Mouse (Mus musculus) gastrocnemius, postnatal 36 days (tissue): ENCODE measurements around the gene Adarb1. TPM values are rescaled to one million over a fixed set of nuclear protein-coding genes. Genes with fewer than 3 reads are reported as not detected.
A peak's percentile ranks its signal among the peaks of the same experiment; 100 is the strongest.
"Not testable (repeated sequence)": the region's sequence is repeated elsewhere in the genome, so short reads cannot be mapped to it uniquely, and the experiment has no call there.

Experiments used
- DNase-seq, 2 experiments: peaks; one replicate each; pipeline ENCODE4 v3.0.0; 2022
- intact Hi-C: fragments of 180-260 bp; cut with DNase I; formaldehyde crosslinking; loops from one replicate; pipeline ENCODE4 v1.15.1; 2025
- total RNA-seq, 2 experiments: library from RNA; stranded (reverse); gene quantifications; 2 replicates each; pipeline ENCODE4 v1.2.3; 2021

Gene Adarb1
- total RNA-seq, 2 experiments from 2014 or later = 5.9 to 10.7 TPM

DNA sequence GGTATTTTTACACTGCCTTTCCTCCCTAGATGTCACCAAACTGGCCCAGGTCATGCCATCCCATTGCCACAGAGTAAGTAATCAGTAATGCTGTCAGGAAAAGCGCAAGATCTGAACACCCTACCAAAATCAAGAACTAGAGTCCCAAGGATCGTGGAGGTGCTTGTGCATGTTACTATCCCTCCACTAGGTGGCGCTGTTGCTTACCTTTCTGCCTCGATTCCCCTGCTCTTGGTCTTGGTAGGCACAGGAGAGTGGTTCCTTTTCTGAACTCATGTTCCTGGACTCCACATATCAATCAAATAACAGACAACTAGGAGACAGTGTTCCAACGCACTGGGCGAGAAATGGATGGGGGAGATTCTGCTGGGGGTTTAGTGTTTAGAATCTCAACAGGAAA is 135.2 kb downstream of the Adarb1 start:
- DNase-seq = peak; percentile 39 to 70
- intact Hi-C loops = loop anchor here (2.0 kb wide), 1 partner anchor 70 kb away; no protein-coding TSS in a partner anchor

DNA sequence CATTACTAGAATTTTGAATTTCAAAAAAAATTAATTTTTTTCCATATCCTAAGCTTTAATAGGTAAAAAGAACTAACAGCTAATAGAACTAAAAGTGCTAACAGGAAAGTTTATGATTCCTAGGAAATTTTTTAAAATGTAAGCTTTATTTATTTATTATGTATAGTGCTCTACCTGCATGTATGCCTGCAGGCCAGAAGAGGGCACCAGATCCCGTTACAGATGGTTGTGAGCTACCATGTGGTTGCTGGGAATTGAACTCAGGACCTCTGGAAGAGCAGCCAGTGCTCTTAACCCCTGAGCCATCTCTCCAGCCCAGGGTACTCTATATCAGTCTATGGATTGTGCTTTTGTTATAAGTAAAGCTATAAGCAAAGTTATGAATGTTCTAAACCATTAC is 136.0 kb downstream of the Adarb1 start:
- DNase-seq = not testable (repeated sequence)
- intact Hi-C loops = loop anchor here (2.0 kb wide), 1 partner anchor 71 kb away; no protein-coding TSS in a partner anchor

DNA sequence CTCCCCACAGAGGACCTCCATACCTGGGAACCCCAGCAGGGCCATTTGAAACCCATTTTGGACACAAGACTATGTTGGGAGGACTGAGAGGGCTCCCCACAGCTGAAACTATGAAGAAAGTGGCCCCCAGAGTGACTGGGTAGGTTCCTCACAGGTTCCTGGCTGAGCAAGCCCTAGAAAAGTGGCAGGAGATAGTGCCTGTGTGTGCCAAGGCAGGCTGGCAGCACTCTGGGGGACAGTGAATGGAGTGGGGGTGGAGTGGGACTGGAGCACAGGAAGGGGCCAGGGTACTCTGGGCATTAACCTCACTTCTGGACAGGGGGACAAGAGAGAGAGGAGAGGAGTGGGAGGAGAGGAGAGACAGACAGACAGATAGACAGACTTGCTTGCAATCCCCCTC is 144.3 kb downstream of the Adarb1 start:
- DNase-seq = no peak
- intact Hi-C loops = no loop called here

DNA sequence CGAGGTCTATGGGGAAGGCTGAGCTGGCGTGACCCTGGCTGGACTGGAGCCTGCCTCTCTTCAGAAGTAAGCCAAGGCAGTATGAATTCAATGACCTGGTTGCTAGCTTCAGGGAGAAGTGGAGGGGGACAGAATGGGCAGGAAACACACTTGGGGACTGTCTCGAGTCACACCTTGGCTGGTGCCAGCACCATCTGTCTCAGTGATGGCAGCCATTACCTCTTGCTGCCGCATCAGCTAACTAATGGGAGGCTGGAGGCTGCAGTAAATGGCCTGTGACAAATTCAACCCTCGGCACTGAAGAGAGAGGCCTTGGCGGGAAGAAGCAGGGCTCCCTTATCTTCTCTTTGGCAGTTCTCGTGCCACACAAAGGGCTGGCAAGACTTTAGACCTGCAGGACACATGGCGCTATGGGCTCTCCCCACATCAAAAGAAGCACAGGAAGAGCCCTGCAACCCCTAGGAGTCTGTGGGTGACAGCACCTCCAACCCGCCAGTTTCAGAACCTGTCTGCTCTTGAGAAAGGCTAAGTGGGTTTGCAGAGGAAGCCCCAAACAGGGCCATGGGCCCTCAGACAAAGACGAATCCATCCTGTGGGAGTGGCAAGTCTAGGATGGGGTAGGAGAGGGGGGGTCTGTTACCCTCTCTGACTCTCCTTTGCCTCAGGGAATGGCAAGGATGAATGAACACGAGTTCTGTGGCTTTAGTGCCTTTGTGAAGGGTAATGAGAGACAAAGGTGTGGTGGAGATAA is 144.9 kb downstream of the Adarb1 start:
- intact Hi-C loops = no loop called here
- DNase-seq = no peak

DNA sequence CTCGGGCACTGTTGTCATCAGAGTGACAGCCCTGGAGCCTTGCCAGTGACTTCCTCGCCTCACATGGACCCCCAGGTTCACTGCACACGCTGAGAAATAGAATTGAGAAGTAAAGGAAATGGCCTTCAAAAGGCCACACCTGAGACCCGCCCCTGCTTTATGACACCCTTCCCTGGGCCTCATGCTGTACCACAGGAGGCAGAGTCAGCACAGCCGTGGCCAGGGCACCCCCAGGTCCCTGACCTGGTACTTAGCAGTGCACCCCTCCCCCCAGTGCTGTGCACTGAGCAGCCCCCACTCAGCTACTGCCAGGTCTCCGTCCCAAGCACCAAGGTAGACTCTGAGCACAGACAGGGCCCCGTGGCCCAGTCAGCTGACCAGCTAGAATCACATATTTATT is 148.9 kb downstream of the Adarb1 start:
- DNase-seq = no peak
- intact Hi-C loops = no loop called here

DNA sequence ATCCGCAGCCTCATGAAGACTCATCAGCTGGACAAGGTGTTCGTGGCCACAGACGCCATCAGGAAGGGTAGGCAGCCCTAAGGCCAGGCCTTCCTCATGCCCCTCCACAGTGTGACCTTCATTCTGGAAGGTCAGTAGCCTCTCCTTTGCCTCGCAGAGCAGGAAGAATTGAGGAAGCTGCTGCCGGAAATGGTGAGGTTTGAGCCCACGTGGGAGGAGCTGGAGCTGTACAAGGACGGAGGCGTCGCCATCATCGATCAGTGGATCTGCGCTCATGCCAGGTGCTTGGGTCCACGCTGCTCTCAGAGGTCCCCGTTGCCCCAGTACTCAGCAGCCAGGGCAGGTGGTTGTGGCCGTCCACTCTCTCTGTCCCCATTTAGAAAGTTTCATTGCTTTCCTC is 151.0 kb downstream of the Adarb1 start:
- no peak for DNase-seq
- intact Hi-C loops = no loop called here

DNA sequence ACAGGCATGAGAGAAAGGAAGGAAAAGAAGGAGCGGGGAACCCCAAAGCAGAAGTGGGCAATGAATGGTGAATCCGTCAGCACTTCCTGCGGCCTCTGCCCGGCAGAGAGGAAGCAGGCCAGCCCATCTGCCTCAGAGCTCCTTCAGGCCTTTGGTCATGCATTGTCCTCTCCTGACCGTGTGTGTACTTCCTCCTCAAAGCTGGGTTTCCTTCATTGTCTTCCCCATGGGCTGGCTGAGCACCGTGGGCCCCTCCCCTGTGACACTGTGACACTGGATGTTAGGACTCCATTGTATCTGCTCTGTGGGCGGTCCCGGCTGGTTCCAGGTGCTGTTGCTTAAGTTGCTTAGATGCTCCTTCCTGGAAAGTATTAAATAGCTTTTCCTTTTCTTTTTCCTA is 151.8 kb downstream of the Adarb1 start:
- no peak for DNase-seq
- intact Hi-C loops = no loop called here

DNA sequence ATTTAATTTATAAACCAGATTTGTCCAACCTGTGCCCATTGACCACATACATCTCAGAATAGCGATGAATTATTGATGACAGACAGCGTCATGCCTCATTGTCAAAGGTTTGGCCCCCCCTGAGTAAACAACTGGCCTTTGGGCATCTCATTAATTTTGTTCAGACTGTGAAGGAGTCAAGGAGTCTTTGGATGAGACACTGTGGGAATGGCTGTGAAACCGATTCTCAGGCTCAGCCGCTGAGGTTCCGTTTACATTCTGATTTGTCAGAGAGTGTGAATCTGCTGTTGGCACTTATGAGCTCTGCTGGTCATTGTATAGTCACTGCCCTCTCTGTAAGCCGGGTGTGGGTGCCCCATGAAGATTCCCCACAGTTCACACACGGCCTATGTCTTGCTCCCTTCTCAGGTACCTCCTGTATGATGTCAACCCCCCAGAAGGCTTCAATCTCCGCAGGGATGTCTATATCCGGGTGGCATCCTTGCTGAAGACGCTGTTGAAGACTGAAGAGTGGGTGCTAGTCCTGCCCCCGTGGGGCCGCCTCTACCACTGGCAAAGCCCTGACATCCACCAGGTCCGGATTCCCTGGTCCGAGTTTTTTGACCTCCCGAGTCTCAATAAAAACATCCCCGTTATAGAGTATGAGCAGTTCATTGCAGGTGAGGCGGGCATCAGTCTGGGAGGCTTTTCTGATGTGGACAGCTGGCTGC is 157.7 kb downstream of the Adarb1 start:
- DNase-seq = no peak
- intact Hi-C loops = no loop called here

DNA sequence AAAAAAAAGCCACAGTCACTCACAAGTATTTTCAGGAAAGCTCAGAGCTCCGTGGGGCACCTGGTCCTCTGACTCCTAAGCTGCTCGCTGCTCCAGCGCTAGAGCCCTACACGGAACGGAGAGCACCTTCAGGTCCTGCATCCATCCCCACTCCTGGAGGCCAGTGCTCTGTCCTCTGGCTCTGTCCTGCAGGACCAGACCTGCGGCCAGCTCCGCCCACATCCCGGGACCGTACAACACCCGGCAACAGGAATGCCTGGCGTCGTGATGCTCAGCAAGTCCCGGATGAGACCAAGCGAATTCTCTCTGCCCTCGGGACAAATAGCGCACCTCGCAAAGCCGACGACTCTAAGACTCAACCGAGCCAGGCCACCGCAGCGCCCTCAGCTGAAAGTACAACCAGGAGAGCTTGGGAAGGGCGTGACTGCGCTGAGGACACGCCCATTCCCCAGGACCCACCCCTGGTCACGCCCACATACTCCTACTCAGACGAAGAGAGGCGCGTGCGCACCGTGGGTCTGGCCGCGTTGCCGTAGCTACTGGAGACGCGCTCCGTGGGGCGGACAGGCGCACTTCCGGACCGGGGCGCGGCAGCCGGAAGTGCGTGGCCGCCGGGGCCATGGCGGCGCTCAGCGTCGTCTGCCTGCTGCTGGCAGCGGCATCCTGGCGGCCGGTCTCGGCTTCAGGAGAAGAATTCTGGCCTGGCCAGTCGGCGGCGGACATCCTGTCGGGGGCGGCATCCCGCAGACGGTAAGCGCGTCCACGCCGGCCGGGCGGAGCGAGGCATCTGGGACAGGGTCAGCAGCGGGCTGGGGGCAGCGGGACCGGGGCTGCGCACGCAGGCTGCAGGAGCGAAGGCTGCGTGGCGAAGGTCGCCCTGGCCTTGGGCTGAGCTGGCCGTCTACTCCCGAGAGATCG is 159.1 kb downstream of the Adarb1 start, which contains the start of gene Pofut2:
Pofut2 (plus strand) TSS at position 515 of the 918 bp plus-strand sequence.
- DNase-seq = peak; percentile 90 to 94
- intact Hi-C loops = no loop called here

DNA sequence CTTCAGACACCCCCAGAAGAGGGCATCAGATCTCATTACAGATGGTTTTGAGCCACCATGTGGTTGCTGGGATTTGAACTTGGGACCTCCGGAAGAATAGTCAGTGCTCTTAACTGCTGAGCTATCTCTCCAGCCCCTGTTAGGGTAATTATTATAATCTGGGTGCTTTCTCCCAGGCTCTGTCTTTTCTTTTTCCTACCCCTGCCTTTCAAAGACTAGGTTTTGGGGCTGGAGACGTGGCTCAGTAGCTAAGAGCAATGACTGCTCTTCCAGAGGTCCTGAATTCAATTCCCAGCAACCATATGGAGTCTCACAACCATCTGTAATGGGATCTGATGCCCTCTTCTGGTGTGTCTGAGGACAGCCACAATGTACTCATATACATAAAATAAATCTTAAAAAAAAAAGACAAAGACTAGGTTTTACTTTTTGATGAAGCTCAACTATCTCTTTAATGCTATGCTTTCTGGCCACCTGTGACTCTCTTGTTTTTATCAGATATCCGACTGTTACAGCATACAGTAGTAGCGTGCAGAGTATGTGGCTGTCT is 160.0 kb downstream of the Adarb1 start:
- DNase-seq = no peak

DNA sequence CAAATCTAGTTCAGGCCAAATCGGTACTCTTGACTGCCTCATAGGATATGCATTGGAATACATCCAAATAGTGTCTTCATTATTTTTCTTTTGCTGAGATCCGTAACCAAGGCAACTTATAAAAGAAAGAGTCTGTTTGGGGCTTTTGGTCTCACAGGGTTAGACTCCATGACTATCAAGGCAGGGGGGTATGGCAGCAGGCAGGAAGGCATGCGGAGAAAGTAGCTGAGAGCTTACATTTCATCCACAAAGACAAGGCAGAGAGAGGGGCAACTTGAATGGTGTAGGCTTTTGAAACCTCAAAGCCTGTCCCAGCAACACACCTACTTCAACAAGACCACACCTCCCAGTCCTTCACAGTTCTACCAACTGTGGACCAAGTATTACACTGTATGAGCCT is 162.4 kb downstream of the Adarb1 start:
- intact Hi-C loops = loop anchor here (2.0 kb wide), 1 partner anchor 175 kb away; no protein-coding TSS in a partner anchor
- no peak for DNase-seq

More for the DNA sequence above, 160.0 kb downstream of the Adarb1 start:
- intact Hi-C loops = no loop called here

DNA sequence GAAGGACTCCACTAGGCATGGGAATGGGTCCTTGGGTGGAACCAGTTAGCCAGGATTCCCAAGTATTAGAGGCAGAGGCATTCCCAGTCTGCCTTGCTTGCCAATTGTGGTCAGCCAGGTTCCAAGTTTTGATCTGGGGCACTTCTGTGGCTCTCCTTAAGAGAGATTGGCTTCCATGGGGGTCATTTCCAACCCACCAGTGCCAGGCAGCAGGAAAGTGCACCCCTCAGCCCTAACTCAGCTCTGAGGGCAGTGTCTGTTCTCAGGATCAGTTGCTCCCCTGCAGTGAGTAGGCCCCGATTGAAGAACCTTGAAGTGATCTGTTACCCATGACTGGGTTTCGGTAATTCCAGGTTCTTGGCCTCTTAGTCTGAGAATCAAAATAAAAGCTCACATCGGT is 162.8 kb downstream of the Adarb1 start:
- intact Hi-C loops = loop anchor here (2.0 kb wide), 1 partner anchor 174 kb away; no protein-coding TSS in a partner anchor
- no peak for DNase-seq

DNA sequence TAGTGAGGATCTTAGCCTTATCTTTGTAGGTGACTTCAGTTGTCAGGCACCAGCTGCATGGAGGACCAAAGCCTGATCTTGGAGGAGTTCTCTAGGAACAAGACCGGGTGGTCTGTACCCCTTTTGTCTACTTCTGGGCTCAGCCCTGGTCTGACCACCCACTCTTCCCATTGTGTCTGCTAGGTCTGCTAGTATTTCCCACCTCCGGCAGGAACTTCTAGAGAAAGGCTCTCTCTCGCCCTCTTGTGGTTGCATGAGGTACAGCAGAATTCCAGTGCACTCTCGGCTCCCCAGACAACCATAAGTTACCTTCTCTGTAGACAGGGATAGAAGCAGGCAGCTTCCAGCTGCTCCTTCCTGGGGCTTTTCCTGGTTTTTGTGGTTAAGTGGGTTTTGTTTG is 165.3 kb downstream of the Adarb1 start:
- DNase-seq = peak; percentile 61 to 65
- intact Hi-C loops = loop anchor here (1.0 kb wide), 1 partner anchor 122 kb away; no protein-coding TSS in a partner anchor

DNA sequence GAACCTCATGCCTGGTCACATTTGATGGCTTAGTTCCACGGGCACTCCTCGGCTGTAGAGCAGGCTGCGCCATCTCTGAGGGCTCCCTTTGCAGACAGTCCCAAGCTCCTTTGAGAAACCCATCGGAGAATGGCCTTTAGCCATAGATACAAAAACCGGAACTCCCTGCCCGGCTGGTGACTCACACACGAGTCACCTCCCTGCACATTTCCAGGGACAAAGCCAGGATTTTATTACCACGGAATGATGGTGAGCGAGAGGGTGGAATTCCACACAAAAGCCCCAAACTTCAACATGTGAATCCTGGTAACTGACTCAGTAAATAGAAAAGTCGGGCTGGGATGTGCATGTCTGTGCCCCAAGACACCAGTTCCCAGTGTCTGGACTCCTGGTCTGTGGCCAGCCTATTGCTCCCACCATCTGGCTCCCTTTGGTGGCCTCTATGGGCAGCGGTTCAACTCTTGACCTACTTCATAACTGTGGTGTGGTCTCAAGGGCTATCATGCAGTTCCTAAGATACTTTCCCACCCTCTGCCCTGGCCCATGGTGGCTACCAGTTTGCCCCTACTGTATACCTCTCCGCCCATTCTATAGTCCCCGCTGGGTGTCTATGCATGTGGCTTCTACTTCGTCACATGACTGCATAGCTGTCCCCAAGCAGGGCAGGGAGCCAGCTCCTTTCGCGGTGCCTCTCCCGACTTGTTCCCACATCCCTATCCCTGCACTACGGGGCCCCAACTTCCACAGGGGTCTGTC is 166.1 kb downstream of the Adarb1 start:
- DNase-seq = peak; percentile 31 to 49
- intact Hi-C loops = no loop called here

DNA sequence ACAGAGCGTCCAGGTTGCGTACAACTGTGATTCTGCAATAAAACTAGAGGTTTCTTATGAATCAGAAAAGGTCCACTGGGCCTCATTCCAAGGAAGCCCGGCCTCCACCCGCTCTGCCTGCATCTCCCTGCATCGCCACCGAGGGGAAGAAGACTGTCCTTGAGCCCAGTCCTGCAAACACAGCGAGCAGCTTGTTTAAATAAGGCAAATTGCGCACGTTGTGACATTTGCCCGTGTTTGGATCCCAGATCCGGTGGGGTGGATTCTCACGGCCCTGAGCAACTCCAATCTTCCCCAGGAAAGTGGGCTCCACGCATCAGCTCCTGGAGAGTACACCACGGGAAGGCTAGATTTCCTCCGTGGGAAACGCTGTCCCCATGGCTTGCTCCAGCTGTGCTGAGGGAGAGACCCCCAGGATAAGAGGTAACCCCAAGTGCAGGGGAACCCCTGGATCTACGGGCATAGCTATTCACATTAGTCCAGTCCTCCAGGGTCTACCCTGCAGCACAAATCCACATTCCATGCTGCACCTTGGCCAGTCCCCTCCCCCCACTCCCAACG is 166.8 kb downstream of the Adarb1 start:
- intact Hi-C loops = no loop called here
- no peak for DNase-seq

DNA sequence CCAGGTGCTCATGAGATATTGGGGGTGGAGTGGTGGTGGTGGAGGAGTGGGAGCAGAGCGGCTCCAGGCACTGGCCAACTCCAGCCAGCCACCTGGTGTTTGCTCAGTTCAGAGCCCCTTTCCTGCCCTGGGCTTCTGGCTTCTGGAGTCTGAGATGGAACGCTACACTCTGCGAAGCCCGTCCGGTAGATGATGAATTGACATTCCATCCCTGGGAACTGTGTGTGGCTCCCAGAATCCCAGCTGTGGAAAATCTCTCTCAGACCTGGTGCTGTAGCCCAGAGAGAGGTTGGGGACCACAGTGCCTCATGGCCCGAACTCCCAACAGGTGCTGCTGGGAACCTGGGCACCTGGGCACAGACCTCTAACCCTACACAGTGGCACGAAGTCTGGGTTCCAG is 170.4 kb downstream of the Adarb1 start:
- intact Hi-C loops = no loop called here
- DNase-seq = no peak

DNA sequence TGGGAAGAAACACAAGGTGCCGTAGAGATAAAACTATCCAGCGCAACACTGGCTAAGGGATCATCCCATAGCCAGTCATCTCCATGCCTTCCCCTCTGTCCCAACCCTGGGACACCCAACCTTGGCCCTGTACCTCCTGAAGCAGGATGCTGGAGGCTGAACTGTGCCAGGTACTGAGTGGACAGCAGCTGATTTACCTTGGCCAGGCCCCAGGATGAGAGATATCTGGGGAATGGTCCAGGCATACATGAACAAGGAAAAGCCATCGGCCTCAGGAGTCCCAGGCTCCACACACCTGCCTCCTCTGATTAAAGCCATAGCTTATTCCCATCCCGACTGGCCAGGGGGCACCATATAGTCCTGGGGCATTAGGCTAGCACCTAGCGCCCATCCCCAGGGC is 171.0 kb downstream of the Adarb1 start:
- no peak for DNase-seq
- intact Hi-C loops = no loop called here

DNA sequence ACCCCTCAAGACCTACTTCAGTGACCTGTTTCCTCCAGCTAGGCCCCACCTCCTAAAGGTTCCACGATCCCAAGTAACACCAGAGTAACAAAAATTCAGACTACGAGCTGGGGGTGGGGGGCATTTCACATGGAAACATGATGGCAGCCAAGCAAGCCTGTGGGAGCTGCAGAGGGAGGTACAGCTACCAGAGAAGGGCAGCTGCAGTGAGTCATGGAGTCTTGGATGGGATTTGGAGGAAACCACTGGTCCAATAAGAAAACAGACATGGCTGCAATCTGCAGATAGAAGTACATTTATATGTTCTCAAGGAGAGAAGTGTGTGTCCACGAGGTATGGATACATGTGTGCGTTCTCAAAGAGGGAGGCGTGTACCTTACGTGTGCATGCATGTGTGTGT is 173.3 kb downstream of the Adarb1 start:
- no peak for DNase-seq
- intact Hi-C loops = no loop called here

DNA sequence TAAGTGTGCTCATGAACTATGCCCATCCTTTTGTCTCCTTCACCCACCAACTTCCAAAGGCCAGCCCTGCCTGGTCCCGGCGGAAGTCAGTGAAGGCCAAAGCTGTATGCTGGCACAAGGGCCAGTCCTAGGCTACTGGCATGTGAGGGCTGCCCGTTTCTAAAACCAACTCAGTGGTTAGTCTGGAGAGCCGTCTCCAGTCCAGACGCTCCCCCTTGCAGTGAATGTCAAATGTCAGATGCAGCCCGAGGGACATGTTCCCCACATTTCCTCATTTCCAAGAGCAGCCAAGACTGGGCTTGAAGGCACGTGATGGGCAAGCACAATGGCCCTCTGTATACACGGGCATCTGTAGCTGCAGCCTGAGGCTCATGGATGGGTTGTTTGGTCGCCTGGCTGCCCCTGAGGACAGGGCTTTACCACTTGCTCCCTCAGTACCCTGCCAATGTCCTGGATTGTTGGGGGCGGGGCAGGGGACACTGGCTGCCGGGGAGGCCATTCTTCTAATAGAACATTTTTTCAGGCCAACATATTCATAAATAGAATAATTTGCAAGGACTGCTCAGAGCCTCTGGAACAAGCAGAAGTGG is 174.4 kb downstream of the Adarb1 start:
- intact Hi-C loops = no loop called here
- no peak for DNase-seq
